In the genomic region with DNA sequence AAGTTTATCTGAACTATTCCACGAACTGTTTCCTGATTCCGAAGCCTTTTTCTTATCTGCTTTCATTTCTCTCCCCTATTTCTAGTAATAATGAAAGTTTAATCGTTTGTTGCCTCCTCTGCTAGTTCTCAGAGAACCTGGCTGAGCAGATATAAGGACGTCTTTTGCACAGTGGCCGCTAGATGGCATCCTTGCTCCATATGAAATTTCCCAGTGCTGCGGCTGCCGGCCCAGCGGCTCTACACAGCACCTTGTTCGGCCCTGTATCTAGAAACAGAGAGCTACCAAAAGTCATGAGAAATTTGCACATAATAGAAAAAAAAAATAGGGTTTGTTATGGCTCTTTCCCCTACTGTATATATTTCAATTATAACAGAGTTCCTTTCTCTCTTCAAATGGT, we compare ENCODE assay signal across 8 mouse cellular contexts. TPM values are rescaled to one million over a fixed set of nuclear protein-coding genes. Genes with fewer than 3 reads are reported as not detected.
DNase-seq lines count a peak whose midpoint lies in the region; ATAC-seq and TF ChIP-seq lines count a peak whose summit lies in the region.

No protein-coding gene starts in this region.

- intact Hi-C loops in heart, adult 2 months (cut with DNase I), result loop anchor here (1.0 to 5.0 kb wide), 4 partner anchors 16 to 584 kb away; no protein-coding TSS in a partner anchor

- H3K27ac ChIP-seq in cortical plate, adult 2 months (ENCODE audit: insufficient read depth, low read length), result no peak overlapping the region
- no peak overlapping the region for H3K27ac ChIP-seq in heart, adult 2 months
- H3K27ac ChIP-seq in kidney, embryonic 15.5 days, result peak overlapping the region; percentile 100
- H3K27ac ChIP-seq in liver, embryonic 14.5 days, result no peak overlapping the region

- ATAC-seq in kidney, embryonic 15.5 days (replicated peaks; ENCODE audit: low FRiP score), result peak; percentile 57
- ATAC-seq in liver, embryonic 14.5 days (ENCODE audit: insufficient read depth), result no peak

- no peaks in the 10 kb centered on the region for H3K79me2 ChIP-seq in heart, adult 2 months (replicated peaks; ENCODE audit: control insufficient read depth, insufficient read depth, low read length)

- H3K4me1 ChIP-seq in cortical plate, adult 2 months (ENCODE audit: control insufficient read depth, insufficient read depth, low read length), result no peaks in the 10 kb centered on the region
- no peaks in the 10 kb centered on the region for H3K4me1 ChIP-seq in heart, adult 2 months (ENCODE audit: control insufficient read depth, insufficient read depth, low read length)
- peaks cover 80% of the 10 kb centered on the region for H3K4me1 ChIP-seq in kidney, embryonic 15.5 days
- no peaks in the 10 kb centered on the region for H3K4me1 ChIP-seq in liver, embryonic 14.5 days (replicated peaks; ENCODE audit: control insufficient read depth in 2 of 2, insufficient read depth in 2 of 2, low read length in 1 of 2)

- H3K4me2 ChIP-seq in kidney, embryonic 15.5 days, result peak overlapping the region; percentile 90
- H3K4me2 ChIP-seq in liver, embryonic 14.5 days (ENCODE audit: low read depth), result no peak overlapping the region

- TF ChIP-seq POLR2A in cortical plate, adult 2 months (IDR thresholded peaks at IDR 0.05; ENCODE audit: extremely low read depth, insufficient read depth, low read length), result no peak
- TF ChIP-seq POLR2A in heart, adult 2 months (IDR thresholded peaks at IDR 0.05; ENCODE audit: insufficient read depth, low read depth, low read length), result no peak

- no peak overlapping the region for H3K4me3 ChIP-seq in cortical plate, adult 2 months (ENCODE audit: insufficient read depth, low read length)
- H3K4me3 ChIP-seq in heart, adult 2 months, result no peak overlapping the region
- peak overlapping the region; percentile 80 for H3K4me3 ChIP-seq in kidney, embryonic 15.5 days (replicated peaks)
- no peak overlapping the region for H3K4me3 ChIP-seq in liver, embryonic 14.5 days (ENCODE audit: insufficient read depth in 1 of 2, low read depth in 2 of 2, low read length in 2 of 2)

- DNase-seq in B cell, adult 2 months, result peak; percentile 89 to 90
- DNase-seq in T-cell, adult 2 months (ENCODE audit: low spot score), result peak; percentile 82
- peak; percentile 79 to 85 for DNase-seq in heart, adult 2 months
- DNase-seq in liver, embryonic 14.5 days (ENCODE audit: low read depth in 3 of 3, low spot score in 3 of 3), result peak; percentile 17 to 29 (median 23)
- peak; percentile 89 for DNase-seq in retina, postnatal 1 day
- DNase-seq in thymus, postnatal 25 days, result peak; percentile 83

- no peak overlapping the region for H3K9ac ChIP-seq in heart, adult 2 months (ENCODE audit: low read depth, low read length)
- H3K9ac ChIP-seq in kidney, embryonic 15.5 days, result peak overlapping the region; percentile 46
- no peak overlapping the region for H3K9ac ChIP-seq in liver, embryonic 14.5 days (replicated peaks)

- 2% methylated on average over 9 of the region's 9 CpGs for WGBS in heart, adult 2 months
- 0% methylated on average over 9 of the region's 9 CpGs for WGBS in kidney, embryonic 15.5 days
- under 1% methylated on average over 9 of the region's 9 CpGs for WGBS in liver, embryonic 14.5 days (ENCODE audit: insufficient replicate concordance)

- H3K27me3 ChIP-seq in heart, adult 2 months (ENCODE audit: control insufficient read depth, insufficient read depth, low read length), result peaks cover 39% of the 10 kb centered on the region
- peaks cover 17% of the 10 kb centered on the region for H3K27me3 ChIP-seq in kidney, embryonic 15.5 days
- H3K27me3 ChIP-seq in liver, embryonic 14.5 days (ENCODE audit: control insufficient read depth, insufficient read depth, low read length), result peaks cover 100% of the 10 kb centered on the region

- no peaks in the 10 kb centered on the region for H3K9me3 ChIP-seq in kidney, embryonic 15.5 days (replicated peaks)
- no peaks in the 10 kb centered on the region for H3K9me3 ChIP-seq in liver, embryonic 14.5 days (ENCODE audit: control insufficient read depth, low read length)

- H3K36me3 ChIP-seq in heart, adult 2 months (ENCODE audit: control insufficient read depth, insufficient read depth, low read length), result no peaks in the 10 kb centered on the region
- H3K36me3 ChIP-seq in kidney, embryonic 15.5 days, result 0 out of 2 replicates have a peak, but pooled peaks cover 4% of the 10 kb centered on the region
- no peaks in the 10 kb centered on the region for H3K36me3 ChIP-seq in liver, embryonic 14.5 days (replicated peaks; ENCODE audit: control insufficient read depth, insufficient read depth, low read depth)

- peak; percentile 85 for TF ChIP-seq CTCF in cortical plate, adult 2 months (IDR thresholded peaks at IDR 0.05; ENCODE audit: extremely low read depth, insufficient read depth, low read length)
- TF ChIP-seq CTCF in heart, adult 2 months (IDR thresholded peaks at IDR 0.05), result peak; percentile 97
- TF ChIP-seq CTCF in liver, embryonic 14.5 days (IDR thresholded peaks at IDR 0.05; ENCODE audit: low read depth), result peak; percentile 73

- peak; percentile 79; the same call in 1 of the 2 replicates for TF ChIP-seq EP300 in heart, adult 2 months (IDR thresholded peaks at IDR 0.05; ENCODE audit: insufficient read depth, low read depth, low read length)
- TF ChIP-seq EP300 in liver, embryonic 14.5 days (IDR thresholded peaks at IDR 0.05; ENCODE audit: low read depth), result no peak

RNA-seq across cellular contexts. Expression of a gene that starts 2.9 kb away (rescaled TPM):
- not detected in 2 replicates for polyA plus RNA-seq in cortical plate, adult 2 months (2012; rRNA removed)
- not detected for total RNA-seq in heart, adult 2 months (2021)
- polyA plus RNA-seq in heart, adult 2 months (2012; rRNA removed), result not detected in 2 replicates
- 8.9 and 9.8 TPM in 2 replicates for polyA plus RNA-seq in kidney, embryonic 15.5 days (2015; fragmentation: Nextera tagmentation; extraction: Ambion mirVana)
- 0.03 and 0.05 TPM in 2 replicates for polyA plus RNA-seq in liver, embryonic 14.5 days (2012; rRNA removed)
- polyA plus RNA-seq in liver, embryonic 14.5 days (2014; fragmentation: Nextera tagmentation; extraction: Ambion mirVana), result not detected in 2 replicates

RNA-seq across cellular contexts. Expression of a gene that starts 7.5 kb away (rescaled TPM):
- polyA plus RNA-seq in cortical plate, adult 2 months (2012; rRNA removed), result not detected in 2 replicates
- not detected for total RNA-seq in heart, adult 2 months (2021)
- polyA plus RNA-seq in heart, adult 2 months (2012; rRNA removed), result not detected in 2 replicates
- polyA plus RNA-seq in kidney, embryonic 15.5 days (2015; fragmentation: Nextera tagmentation; extraction: Ambion mirVana), result 22.3 and 27.2 TPM in 2 replicates
- 0.01 and 0.03 TPM in 2 replicates for polyA plus RNA-seq in liver, embryonic 14.5 days (2012; rRNA removed)
- polyA plus RNA-seq in liver, embryonic 14.5 days (2014; fragmentation: Nextera tagmentation; extraction: Ambion mirVana), result not detected in 2 replicates

RNA-seq across cellular contexts. Expression of a gene that starts 7.7 kb away (rescaled TPM):
- not detected in 2 replicates for polyA plus RNA-seq in cortical plate, adult 2 months (2012; rRNA removed)
- total RNA-seq in heart, adult 2 months (2021), result not detected
- polyA plus RNA-seq in heart, adult 2 months (2012; rRNA removed), result not detected in 2 replicates
- polyA plus RNA-seq in kidney, embryonic 15.5 days (2015; fragmentation: Nextera tagmentation; extraction: Ambion mirVana), result 58.5 and 62.7 TPM in 2 replicates
- 0.02 and 0.06 TPM in 2 replicates for polyA plus RNA-seq in liver, embryonic 14.5 days (2012; rRNA removed)
- 0.10 and 0.19 TPM in 2 replicates for polyA plus RNA-seq in liver, embryonic 14.5 days (2014; fragmentation: Nextera tagmentation; extraction: Ambion mirVana)

RNA-seq across cellular contexts. Expression of a gene that starts 13.5 kb away (rescaled TPM):
- not detected in 2 replicates for polyA plus RNA-seq in cortical plate, adult 2 months (2012; rRNA removed)
- not detected for total RNA-seq in heart, adult 2 months (2021)
- not detected in 2 replicates for polyA plus RNA-seq in heart, adult 2 months (2012; rRNA removed)
- polyA plus RNA-seq in kidney, embryonic 15.5 days (2015; fragmentation: Nextera tagmentation; extraction: Ambion mirVana), result 47.1 and 49.1 TPM in 2 replicates
- polyA plus RNA-seq in liver, embryonic 14.5 days (2012; rRNA removed), result 0.02 and 0.13 TPM in 2 replicates
- polyA plus RNA-seq in liver, embryonic 14.5 days (2014; fragmentation: Nextera tagmentation; extraction: Ambion mirVana), result not detected in 2 replicates

RNA-seq across cellular contexts. Expression of a gene that starts 24.4 kb away (rescaled TPM):
- polyA plus RNA-seq in cortical plate, adult 2 months (2012; rRNA removed), result not detected in 2 replicates
- under 1 TPM in 1 of 2 experiments, not detected in 1; 0.18 TPM for total RNA-seq in heart, adult 2 months (2021)
- 0.20 and 0.23 TPM in 2 replicates for polyA plus RNA-seq in heart, adult 2 months (2012; rRNA removed)
- polyA plus RNA-seq in kidney, embryonic 15.5 days (2015; fragmentation: Nextera tagmentation; extraction: Ambion mirVana), result 18.8 and 20.2 TPM in 2 replicates
- 0.23 and 0.32 TPM in 2 replicates for polyA plus RNA-seq in liver, embryonic 14.5 days (2012; rRNA removed)
- 0.06 and 0.24 TPM in 2 replicates for polyA plus RNA-seq in liver, embryonic 14.5 days (2014; fragmentation: Nextera tagmentation; extraction: Ambion mirVana)

Comparison
In these comparisons a context has a peak if more than half of its experiments do, and no peak if none do; other contexts are left out.
1. DNase-seq: peak in every context shown above with its lines; median percentile 90 in B cell, adult 2 months; 89 in retina, postnatal 1 day; 83 in thymus, postnatal 25 days; 82 in T-cell, adult 2 months; 82 in heart, adult 2 months; 23 in liver, embryonic 14.5 days.
2. RNA of a gene that starts 7.5 kb away (polyA plus RNA-seq): 22.3 to 27.2 TPM in kidney, embryonic 15.5 days; 0.01 to 0.03 TPM in liver, embryonic 14.5 days, not detected in cortical plate, adult 2 months and not detected in heart, adult 2 months; every median in the first group is over 10 times any median in the second.
3. RNA of a gene that starts 7.7 kb away (polyA plus RNA-seq): 58.5 to 62.7 TPM in kidney, embryonic 15.5 days; 0.02 to 0.19 TPM in liver, embryonic 14.5 days, not detected in cortical plate, adult 2 months and not detected in heart, adult 2 months; every median in the first group is over 10 times any median in the second.
4. Peak in every context shown above with its lines, with median percentiles within 50 percentile points of each other: CTCF ChIP-seq.